Mouse (Mus musculus): ENCODE data around the gene Arg1.

Gene Arg1

GRCm38 (mm10) chr10:24915486-24915885 is 11.8 kb downstream of the Arg1 start:
- DNase-seq (ENCODE audit: inconsistent age in 2 of 2, low spot score in 1 of 2): no peak

- no peak for DNase-seq (ENCODE audit: inconsistent age in 2 of 2, low spot score in 1 of 2)
These were observed 14.7 kb downstream of the Arg1 start for GRCm38 (mm10) chr10:24912576-24912975.

- no peak for DNase-seq (ENCODE audit: inconsistent age in 2 of 2, low spot score in 1 of 2)
These were observed 16.1 kb downstream of the Arg1 start for GRCm38 (mm10) chr10:24911199-24911598.

- no peak for DNase-seq (ENCODE audit: inconsistent age in 2 of 2, low spot score in 1 of 2)
These were observed 21.7 kb downstream of the Arg1 start for GRCm38 (mm10) chr10:24905627-24906026.

- DNase-seq (ENCODE audit: inconsistent age in 2 of 2, low spot score in 1 of 2): peak in 1 of 2 experiments; percentile 46
These were observed 31.4 kb downstream of the Arg1 start for GRCm38 (mm10) chr10:24895927-24896326.

GRCm38 (mm10) chr10:24888343-24888742 is 38.9 kb downstream of the Arg1 start:
- no peak for DNase-seq (ENCODE audit: inconsistent age in 2 of 2, low spot score in 1 of 2)

- DNase-seq (ENCODE audit: inconsistent age in 2 of 2, low spot score in 1 of 2): no peak
These were observed 41.3 kb downstream of the Arg1 start for GRCm38 (mm10) chr10:24886008-24886407.

GRCm38 (mm10) chr10:24873624-24874023 is 53.7 kb downstream of the Arg1 start:
- no peak for DNase-seq (ENCODE audit: inconsistent age in 2 of 2, low spot score in 1 of 2)

GRCm38 (mm10) chr10:24869760-24870290 is 57.5 kb downstream of the Arg1 start, which contains the start of gene Med23:
TSS of gene Med23 (plus strand) at chr10:24869986.
- DNase-seq (ENCODE audit: inconsistent age in 2 of 2, low spot score in 1 of 2): peak; percentile 97 to 100

All from adrenal gland, adult (tissue).